Mouse (Mus musculus) ES-E14 (cell line): Measurements from ENCODE around the gene Tigar.

Source experiments
- CHD2 ChIP-seq: IDR thresholded peaks from 2 replicates; pipeline ENCODE4 v1.6.1; 2014; ENCODE audit warnings: mild to moderate bottlenecking, low read depth, low read length, inconsistent platforms
- HCFC1 ChIP-seq: IDR thresholded peaks from 2 replicates; pipeline ENCODE4 v1.6.1; 2012; ENCODE audit warnings: low read length, inconsistent platforms, borderline replicate concordance; ENCODE audit not compliant: insufficient read depth
- MAFK ChIP-seq: IDR thresholded peaks from 2 replicates; pipeline ENCODE4 v1.6.1; 2014; ENCODE audit warnings: mild to moderate bottlenecking, low read depth, low read length, inconsistent platforms; ENCODE audit not compliant: insufficient read depth
- ZC3H11A ChIP-seq: IDR thresholded peaks from 2 replicates; pipeline ENCODE4 v1.6.1; 2012; ENCODE audit warnings: low read depth, mild to moderate bottlenecking, inconsistent platforms, low read length, borderline replicate concordance

DNA sequence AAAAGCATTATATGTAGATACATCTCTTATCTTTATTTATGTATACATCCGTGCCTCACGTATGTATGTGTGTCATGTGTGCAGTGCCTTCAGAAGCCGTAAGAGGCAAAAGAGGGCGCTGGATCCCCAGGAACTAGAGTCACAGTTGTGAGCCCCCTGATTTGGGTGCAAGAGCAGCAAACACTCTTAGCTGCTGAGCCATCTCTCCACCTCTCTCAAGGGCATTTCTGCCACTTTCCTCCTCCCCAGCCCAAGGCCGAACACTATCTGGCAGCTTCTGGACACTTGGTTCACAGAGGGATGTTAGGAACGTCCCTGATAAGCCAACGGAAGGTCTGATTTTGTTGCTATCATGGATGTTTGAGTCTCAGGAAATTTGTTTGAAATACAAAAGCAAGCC lies 14.1 kb upstream of the Tigar start:
- TF ChIP-seq ZC3H11A = no peak
- no peak for TF ChIP-seq CHD2
- TF ChIP-seq MAFK = no peak
- no peak for TF ChIP-seq HCFC1
